Mouse (Mus musculus) bone marrow, adult 2 months (tissue): ENCODE data around the gene Serpind1.
A peak's percentile ranks its signal among the peaks of the same experiment; 100 is the strongest.

Experiments
- CTCF ChIP-seq: fragments of 200-500 bp; IDR thresholded peaks from 2 replicates; pipeline ENCODE4 v1.5.1; 2011; ENCODE audit warnings: low read length, control low read depth; ENCODE audit not compliant: control insufficient read depth, insufficient read depth
- POLR2A ChIP-seq: fragments of 200-500 bp; IDR thresholded peaks from 2 replicates; pipeline ENCODE4 v1.6.1; 2011; ENCODE audit warnings: low read depth, mild to moderate bottlenecking, control low read depth, low read length, borderline replicate concordance; ENCODE audit not compliant: control insufficient read depth

DNA sequence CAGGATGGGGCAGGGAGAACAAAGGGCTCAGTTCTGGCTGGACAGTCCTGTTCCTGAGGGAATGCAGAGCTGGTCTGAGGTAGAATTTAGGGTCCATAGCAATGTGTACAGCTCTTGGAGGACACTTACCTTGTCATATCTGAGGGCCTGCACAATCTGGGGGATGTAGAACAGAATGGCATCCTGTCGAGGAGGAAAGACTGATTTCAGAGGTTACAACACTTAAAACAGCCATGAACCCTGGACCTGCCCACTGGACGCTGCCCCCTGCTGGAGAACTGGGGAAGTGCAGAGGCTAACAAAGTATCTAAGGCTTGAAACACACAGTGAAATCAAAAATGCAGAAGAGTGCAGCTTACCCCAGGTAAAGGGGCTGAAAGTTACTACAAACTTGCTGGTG is 38.4 kb upstream of the Serpind1 start:
- TF ChIP-seq CTCF (peak; percentile 94), POLR2A (no peak)
